ENCODE assay signal across 12 mouse cellular contexts in the genomic region with DNA sequence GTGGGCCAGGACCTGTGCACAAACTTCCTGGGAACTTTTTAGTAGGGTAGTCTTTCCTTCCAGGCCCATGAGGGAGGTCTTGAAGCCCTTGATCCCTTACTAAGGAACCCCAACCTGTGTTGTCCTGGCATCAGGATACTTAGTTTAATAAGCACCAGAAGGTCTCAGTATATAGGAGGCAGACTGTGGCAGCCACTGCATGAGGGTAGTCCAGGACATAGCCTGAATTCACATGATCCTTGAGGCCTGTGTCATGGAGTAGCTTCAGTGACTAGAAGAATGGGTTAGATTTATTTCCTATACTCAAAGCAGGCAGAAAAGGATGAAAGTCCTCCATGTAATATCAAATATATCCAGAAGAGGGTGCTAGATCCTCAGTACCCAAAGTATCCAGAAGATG. TPM values are rescaled to one million over a fixed set of nuclear protein-coding genes. Genes with fewer than 3 reads are reported as not detected.
DNase-seq lines count a peak whose midpoint lies in the region; TF ChIP-seq lines count a peak whose summit lies in the region.
"Not testable (repeated sequence)": the region's sequence is repeated elsewhere in the genome, so short reads cannot be mapped to it uniquely, and the experiment has no call there.
"Had no signal": no experiment of that assay in that cellular context is flagged by ENCODE, and none has a peak within 500 bp of the region (broad histone marks: within the 10 kb centered on the region; RNA-seq: fewer than 3 reads in every experiment).

No protein-coding gene starts in this region.

- intact Hi-C loops in left cerebral cortex, postnatal 36 days (cut with DNase I) = not testable (repeated sequence)

- peak; percentile 20 for TF ChIP-seq CTCF in layer of hippocampus, adult 2 months (conservative IDR thresholded peaks at IDR 0.05)

- not testable (repeated sequence) for H3K27ac ChIP-seq in layer of hippocampus, adult 2 months

- DNase-seq in frontal cortex, postnatal 25 days (ENCODE audit: low spot score in 2 of 2) = peak; percentile 9 to 21
- peak; percentile 81 for DNase-seq in heart, adult 11 months
- not testable (repeated sequence) for DNase-seq in layer of hippocampus, adult 2 months (ENCODE audit: low spot score in 2 of 2)
- DNase-seq in left cerebral cortex, postnatal 36 days (ENCODE audit: low spot score in 2 of 2) = peak; percentile 10 to 23
- DNase-seq in right cerebral cortex, adult 2 months (ENCODE audit: low spot score in 2 of 2) = peak; percentile 22 to 23

- not testable (repeated sequence) for H3K4me3 ChIP-seq in layer of hippocampus, adult 2 months

RNA-seq across cellular contexts. Expression of gene Gm8122, which starts 2.7 kb away (rescaled TPM):
- total RNA-seq in layer of hippocampus, adult 2 months (2021) = not detected
- total RNA-seq in left cerebral cortex, postnatal 36 days (2021) = not detected
- total RNA-seq: adrenal gland, adult 18-20 months; adrenal gland, adult 8-10 months; adrenal gland, postnatal 14 days; adrenal gland, postnatal 36 days; ES-E14; forebrain, postnatal 0 days; MEL had no signal

RNA-seq across cellular contexts. Expression of gene Gm8126, which starts 20.7 kb away (rescaled TPM):
- not detected for total RNA-seq in layer of hippocampus, adult 2 months (2021)
- total RNA-seq in left cerebral cortex, postnatal 36 days (2021) = under 1 TPM; 0.36 to 0.84 TPM
- total RNA-seq: adrenal gland, adult 18-20 months; adrenal gland, adult 8-10 months; adrenal gland, postnatal 14 days; adrenal gland, postnatal 36 days; ES-E14; forebrain, postnatal 0 days; MEL had no signal

RNA-seq across cellular contexts. Expression of gene Gm9732, which starts 37.1 kb away (rescaled TPM):
- total RNA-seq in layer of hippocampus, adult 2 months (2021) = not detected
- not detected for total RNA-seq in left cerebral cortex, postnatal 36 days (2021)
- total RNA-seq: adrenal gland, adult 18-20 months; adrenal gland, adult 8-10 months; adrenal gland, postnatal 14 days; adrenal gland, postnatal 36 days; forebrain, postnatal 0 days had no signal

RNA-seq across cellular contexts. Expression of gene Gm8127, which starts 55.9 kb away (rescaled TPM):
- not detected for total RNA-seq in layer of hippocampus, adult 2 months (2021)
- total RNA-seq in left cerebral cortex, postnatal 36 days (2021) = not detected
- total RNA-seq: adrenal gland, adult 18-20 months; adrenal gland, adult 8-10 months; adrenal gland, postnatal 14 days; adrenal gland, postnatal 36 days; ES-E14; forebrain, postnatal 0 days; MEL had no signal

RNA-seq across cellular contexts. Expression of gene Gm7233, which starts 58.1 kb away (rescaled TPM):
- not detected for total RNA-seq in layer of hippocampus, adult 2 months (2021)
- under 1 TPM; 0.30 to 0.91 TPM for total RNA-seq in left cerebral cortex, postnatal 36 days (2021)
- total RNA-seq: adrenal gland, adult 18-20 months; adrenal gland, adult 8-10 months; adrenal gland, postnatal 14 days; adrenal gland, postnatal 36 days; ES-E14; forebrain, postnatal 0 days; MEL had no signal
